Mouse (Mus musculus) heart, embryonic 16.5 days (tissue): Measurements from ENCODE around the gene Rab9. TPM values are rescaled to one million over a fixed set of nuclear protein-coding genes. Genes with fewer than 3 reads are reported as not detected.

Source experiments
- ATAC-seq: fragments of 200-750 bp; cut with Nextera tagmentation; replicated peaks from 2 replicates; pipeline ENCODE4 v1.8.0; 2017; ENCODE audit warnings: moderate number of reproducible peaks; ENCODE audit not compliant: insufficient read depth, low FRiP score; ENCODE audit errors: extremely low read depth
- H3K27ac ChIP-seq: fragments of 300-500 bp; sonication (generic); 2 replicates; pipeline ENCODE4 v1.5.1; 2014; ENCODE audit warnings: mild to moderate bottlenecking, low read length, control low read depth, moderate library complexity
- H3K27me3 ChIP-seq: fragments of 300-500 bp; sonication (generic); 2 replicates; pipeline ENCODE4 v1.6.1; 2014; ENCODE audit warnings: low read length, mixed read lengths; ENCODE audit not compliant: control insufficient read depth, insufficient read depth
- H3K36me3 ChIP-seq: fragments of 300-500 bp; sonication (generic); 2 replicates; pipeline ENCODE4 v1.6.1; 2014; ENCODE audit not compliant: control insufficient read depth, insufficient read depth
- H3K4me1 ChIP-seq: fragments of 300-500 bp; sonication (generic); 2 replicates; pipeline ENCODE4 v1.6.1; 2014; ENCODE audit warnings: low read length, mixed read lengths; ENCODE audit not compliant: control insufficient read depth, insufficient read depth
- H3K4me2 ChIP-seq: fragments of 300-500 bp; sonication (generic); 2 replicates; pipeline ENCODE4 v1.6.1; 2014; ENCODE audit warnings: low read depth, mild to moderate bottlenecking, control low read depth, low read length
- H3K4me3 ChIP-seq: fragments of 300-500 bp; sonication (generic); 2 replicates; pipeline ENCODE4 v1.5.1; 2014; ENCODE audit warnings: mild to moderate bottlenecking, control low read depth, low read length
- H3K9ac ChIP-seq: fragments of 300-500 bp; sonication (generic); 2 replicates; pipeline ENCODE4 v1.6.1; 2014; ENCODE audit warnings: low read length, control low read depth
- H3K9me3 ChIP-seq: fragments of 300-500 bp; sonication (generic); replicated peaks from 2 replicates; pipeline ENCODE4 v1.6.1; 2016; ENCODE audit warnings: low read length; ENCODE audit not compliant: control insufficient read depth
- WGBS: fragments of 180-500 bp; shearing (Covaris S2); extraction: QIAGEN DNeasy Blood & Tissue Kit; methylation state at CpG from one replicate; pipeline ENCODE4 v1.1.7; 2014; 5-methylcytosine and 5-hydroxymethylcytosine counted together
- polyA plus RNA-seq: library from polyadenylated mRNA; unstranded; fragments of >200 nt; fragmentation: Nextera tagmentation; extraction: Ambion mirVana; gene quantifications from 2 replicates; pipeline ENCODE4 v1.2.1, GENCODE M21; 2015

The Rab9 gene
- polyA plus RNA-seq, 1 experiment from 2014 or later = 33.1 TPM

DNA sequence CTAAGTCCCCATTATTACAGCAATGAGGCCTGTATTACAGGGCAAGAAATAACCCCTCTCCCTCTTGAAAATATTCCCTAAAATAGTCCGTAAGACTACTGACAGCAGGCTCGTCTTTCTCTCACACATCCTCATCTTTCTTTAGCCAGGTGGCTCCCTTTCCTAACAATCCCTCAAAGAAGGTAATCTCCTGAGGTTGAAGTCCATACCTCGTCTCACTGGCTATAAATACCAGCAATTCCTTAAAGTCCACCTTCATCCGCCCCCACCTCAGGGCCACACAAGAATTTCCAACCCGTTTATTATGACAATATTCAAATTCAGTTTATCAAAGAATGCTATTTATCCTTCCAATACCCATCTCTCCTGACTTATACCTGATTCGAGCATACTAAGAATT, 7.1 kb downstream of the Rab9 start:
- no peaks in the 10 kb centered on the region for H3K4me1 ChIP-seq

DNA sequence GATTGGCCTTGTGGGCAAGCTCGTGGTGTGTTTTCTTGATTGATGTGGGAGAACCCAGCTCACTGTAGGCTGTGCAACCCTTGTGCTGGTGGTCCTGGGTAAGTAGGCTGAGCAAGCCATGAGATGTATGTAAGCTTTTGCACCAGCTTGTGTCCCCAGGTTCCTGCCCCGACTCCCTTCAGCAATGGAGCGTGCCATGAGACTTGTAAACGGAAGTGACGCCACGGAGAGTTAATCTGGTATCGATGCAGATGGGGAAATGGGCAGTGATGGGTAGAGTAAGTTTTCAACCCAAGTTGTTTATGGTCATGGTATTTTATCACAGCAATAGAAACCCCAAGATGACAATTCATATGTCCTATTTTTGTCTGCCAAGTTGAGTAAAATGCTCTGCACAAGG, 11.3 kb downstream of the Rab9 start:
- WGBS = 87% methylated on average over 7 of the region's 7 CpGs
- H3K27ac ChIP-seq = no peak overlapping the region
- H3K27me3 ChIP-seq = no peaks in the 10 kb centered on the region
- no peaks in the 10 kb centered on the region for H3K36me3 ChIP-seq
- no peaks in the 10 kb centered on the region for H3K4me1 ChIP-seq
- ATAC-seq = no peak
- no peak overlapping the region for H3K4me3 ChIP-seq
- H3K4me2 ChIP-seq = no peak overlapping the region
- no peaks in the 10 kb centered on the region for H3K9me3 ChIP-seq
- no peak overlapping the region for H3K9ac ChIP-seq

More for the DNA sequence above, 7.1 kb downstream of the Rab9 start:
- H3K27ac ChIP-seq = no peak overlapping the region
- H3K27me3 ChIP-seq = no peaks in the 10 kb centered on the region
- H3K36me3 ChIP-seq = 0 out of 2 replicates have a peak, but pooled peaks cover 3% of the 10 kb centered on the region
- no peaks in the 10 kb centered on the region for H3K9me3 ChIP-seq
- H3K4me2 ChIP-seq = no peak overlapping the region
- no peak for ATAC-seq
- no peak overlapping the region for H3K4me3 ChIP-seq
- WGBS = 69% methylated on average over 6 of the region's 6 CpGs
- H3K9ac ChIP-seq = no peak overlapping the region

GRCm38 (mm10) chrX:166455525-166455924, 24.1 kb downstream of the Rab9 start:
- Histone ChIP-seq H3K27ac (no peak overlapping the region), H3K27me3 (no peaks in the 10 kb centered on the region), H3K4me2 (no peak overlapping the region), H3K4me3 (no peak overlapping the region), H3K36me3 (peaks cover 3% of the 10 kb centered on the region), H3K9ac (no peak overlapping the region), H3K9me3 (no peaks in the 10 kb centered on the region), H3K4me1 (no peaks in the 10 kb centered on the region)
- no peak for ATAC-seq
- WGBS = 88% methylated on average over 1 of the region's 1 CpGs

- 77% methylated on average over 3 of the region's 3 CpGs for WGBS
- H3K27me3 ChIP-seq = no peaks in the 10 kb centered on the region
- no peaks in the 10 kb centered on the region for H3K4me1 ChIP-seq
- H3K4me2 ChIP-seq = no peak overlapping the region
- no peaks in the 10 kb centered on the region for H3K9me3 ChIP-seq
- ATAC-seq = no peak
- H3K4me3 ChIP-seq = no peak overlapping the region
- H3K36me3 ChIP-seq = peaks cover 3% of the 10 kb centered on the region
- H3K27ac ChIP-seq = no peak overlapping the region
- no peak overlapping the region for H3K9ac ChIP-seq
These were observed 25.3 kb downstream of the Rab9 start for GRCm38 (mm10) chrX:166454331-166454730.

- H3K9me3 ChIP-seq = no peaks in the 10 kb centered on the region
- no peak for ATAC-seq
- H3K36me3 ChIP-seq = peaks cover 3% of the 10 kb centered on the region
- no peak overlapping the region for H3K4me2 ChIP-seq
- WGBS = 63% methylated on average over 6 of the region's 6 CpGs
- H3K27me3 ChIP-seq = no peaks in the 10 kb centered on the region
- H3K9ac ChIP-seq = no peak overlapping the region
- no peaks in the 10 kb centered on the region for H3K4me1 ChIP-seq
- H3K27ac ChIP-seq = no peak overlapping the region
- no peak overlapping the region for H3K4me3 ChIP-seq
These were observed 26.1 kb downstream of the Rab9 start for GRCm38 (mm10) chrX:166453532-166453931.

- H3K27me3 ChIP-seq = no peaks in the 10 kb centered on the region
- WGBS = 59% methylated on average over 3 of the region's 3 CpGs
- peaks cover 4% of the 10 kb centered on the region; the same call in 1 of the 2 replicates for H3K4me1 ChIP-seq
These were observed 35.1 kb downstream of the Rab9 start for GRCm38 (mm10) chrX:166444552-166444951.

DNA sequence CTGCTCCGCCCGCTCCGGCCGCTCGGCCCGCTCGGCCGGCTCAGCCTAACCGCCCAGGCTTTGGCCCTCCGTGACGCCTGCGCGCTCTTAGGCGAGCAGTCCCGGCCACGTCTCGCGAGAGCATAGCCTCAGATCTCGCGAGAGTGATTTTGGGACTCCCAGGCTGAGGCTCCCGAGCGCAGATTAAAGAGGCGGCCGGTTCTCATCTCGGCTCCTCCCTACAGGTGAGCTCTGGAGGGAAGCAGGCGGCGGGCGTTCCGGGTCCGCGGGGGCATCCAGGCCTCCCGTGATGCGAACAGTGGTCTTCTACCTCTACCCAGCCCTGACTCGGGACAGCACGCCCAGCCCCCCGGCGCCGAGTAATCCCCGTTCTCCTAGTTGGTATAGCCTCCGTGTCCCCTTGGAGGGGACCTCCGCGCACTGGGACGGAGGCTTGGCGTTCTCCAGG, 39.0 kb downstream of the Rab9 start, which contains the start of gene Ofd1:
Gene Ofd1 (minus strand): TSS at position 89 of the 448 bp plus-strand sequence.
- Histone ChIP-seq H3K4me1 (peaks cover 6% of the 10 kb centered on the region; the same call in 1 of the 2 replicates), H3K4me2 (peak within 1 kb of the TSS; percentile 76), H3K9me3 (no peaks in the 10 kb centered on the region), H3K27ac (peak within 1 kb of the TSS; percentile 80), H3K36me3 (no peaks in the 10 kb centered on the region), H3K4me3 (peak within 1 kb of the TSS; percentile 60), H3K27me3 (no peaks in the 10 kb centered on the region), H3K9ac (peak within 1 kb of the TSS; percentile 83)
- WGBS = 9% methylated on average over 44 of the region's 44 CpGs
- ATAC-seq = peak; percentile 99

More at GRCm38 (mm10) chrX:166444552-166444951, 35.1 kb downstream of the Rab9 start:
- Histone ChIP-seq H3K36me3 (no peaks in the 10 kb centered on the region), H3K9ac (no peak overlapping the region), H3K9me3 (no peaks in the 10 kb centered on the region), H3K27ac (no peak overlapping the region), H3K4me3 (no peak overlapping the region), H3K4me2 (no peak overlapping the region)
- ATAC-seq = no peak

- Histone ChIP-seq H3K4me2 (peak within 1 kb of the TSS; percentile 76), H3K4me3 (peak within 1 kb of the TSS; percentile 60), H3K9me3 (no peaks in the 10 kb centered on the region), H3K36me3 (no peaks in the 10 kb centered on the region; the same call in 1 of the 2 replicates), H3K9ac (peak within 1 kb of the TSS; percentile 83), H3K27me3 (no peaks in the 10 kb centered on the region), H3K4me1 (peaks cover 6% of the 10 kb centered on the region; the same call in 1 of the 2 replicates), H3K27ac (peak within 1 kb of the TSS; percentile 80)
- peak; percentile 71 for ATAC-seq
- 9% methylated on average over 31 of the region's 36 CpGs for WGBS
These were observed 39.5 kb downstream of the Rab9 start, which contains the start of gene Trappc2 for GRCm38 (mm10) chrX:166440036-166440615. TSS of gene Trappc2 (plus strand) at chrX:166440574.

DNA sequence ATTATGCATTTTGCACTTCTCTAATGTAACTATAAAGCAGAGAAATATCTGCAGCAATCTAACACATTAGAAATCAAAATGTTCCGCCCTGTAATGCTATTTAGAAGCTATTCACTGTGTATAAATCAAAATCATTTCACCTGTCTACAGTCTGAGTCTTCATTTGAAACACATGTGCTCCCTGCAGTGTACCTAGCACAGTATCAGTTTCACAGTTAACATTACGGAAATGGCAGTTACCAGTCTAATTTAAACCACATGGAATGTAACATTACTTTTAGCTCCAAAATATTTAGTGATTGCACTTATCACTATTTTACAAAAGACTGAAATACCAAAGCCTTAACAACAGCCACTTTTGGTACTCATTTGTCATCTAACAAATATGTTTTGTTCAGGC, 44.9 kb downstream of the Rab9 start:
- 79% methylated on average over 2 of the region's 2 CpGs for WGBS
- no peak overlapping the region for H3K4me2 ChIP-seq
- H3K9ac ChIP-seq = no peak overlapping the region
- no peaks in the 10 kb centered on the region for H3K27me3 ChIP-seq
- no peak overlapping the region for H3K27ac ChIP-seq
- peaks cover 2% of the 10 kb centered on the region; the same call in 1 of the 2 replicates for H3K4me1 ChIP-seq
- H3K4me3 ChIP-seq = no peak overlapping the region
- H3K9me3 ChIP-seq = no peaks in the 10 kb centered on the region
- H3K36me3 ChIP-seq = no peaks in the 10 kb centered on the region; the same call in 1 of the 2 replicates
- no peak for ATAC-seq
